Mouse (Mus musculus): ENCODE results near the gene Zmiz1. TPM values are rescaled to one million over a fixed set of nuclear protein-coding genes. Genes with fewer than 3 reads are reported as not detected.

Gene Zmiz1
- polyA plus RNA-seq, 1 experiment, result 99.2 TPM

DNA sequence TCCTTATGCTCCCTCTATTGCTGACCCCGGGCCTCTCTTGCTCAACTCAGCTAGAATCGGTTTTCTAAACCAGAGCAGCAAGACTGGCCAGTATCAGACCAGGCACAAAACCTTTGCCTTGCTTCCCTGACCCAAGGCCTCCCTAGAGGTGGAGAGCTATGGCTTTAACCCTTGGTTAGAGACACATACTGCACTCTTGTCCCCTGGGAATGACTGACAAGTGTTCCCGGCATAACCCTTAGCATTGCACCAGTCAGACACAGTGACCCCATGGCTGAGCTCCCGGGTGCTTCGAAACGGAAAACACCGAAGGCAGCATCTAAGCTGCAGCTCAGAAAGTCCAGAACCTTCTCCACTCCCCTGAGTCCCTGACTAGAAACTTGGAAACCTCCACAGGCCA is 120.6 kb downstream of the Zmiz1 start:
- Histone ChIP-seq H3K4me3 (ENCODE audit: insufficient read depth, low read length) (no peak overlapping the region), H3K4me1 (ENCODE audit: control insufficient read depth, insufficient read depth, low read length) (peaks cover 13% of the 10 kb centered on the region), H3K27ac (ENCODE audit: insufficient read depth, low read depth, low read length) (no peak overlapping the region)
- TF ChIP-seq POLR2A (IDR thresholded peaks at IDR 0.05; ENCODE audit: borderline replicate concordance, low read depth, low read length) (no peak), CTCF (IDR thresholded peaks at IDR 0.05; ENCODE audit: low read depth, low read length) (no peak)

DNA sequence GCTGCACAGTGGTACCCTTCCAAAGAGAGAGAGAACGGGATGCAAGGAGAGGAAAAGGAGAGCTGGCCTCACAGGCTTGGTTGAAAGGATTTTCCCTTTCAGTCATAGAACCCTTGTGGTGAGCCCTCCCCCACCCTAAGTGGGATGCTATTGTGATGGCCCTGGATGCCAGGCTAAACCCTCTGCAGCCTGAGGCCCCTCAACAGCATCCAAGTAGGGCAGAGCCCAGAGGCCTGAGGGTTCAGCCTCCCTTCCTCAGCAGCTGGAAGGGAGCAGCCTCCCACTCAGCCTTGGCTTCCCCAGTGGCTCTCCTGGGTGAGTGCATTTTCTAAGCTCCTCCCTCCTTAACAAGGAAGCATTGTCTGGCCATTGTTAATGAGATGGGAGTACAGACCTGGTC is 121.4 kb downstream of the Zmiz1 start:
- Histone ChIP-seq H3K4me1 (ENCODE audit: control insufficient read depth, insufficient read depth, low read length) (peaks cover 13% of the 10 kb centered on the region), H3K27ac (ENCODE audit: insufficient read depth, low read depth, low read length) (no peak overlapping the region), H3K4me3 (ENCODE audit: insufficient read depth, low read length) (no peak overlapping the region)
- TF ChIP-seq CTCF (IDR thresholded peaks at IDR 0.05; ENCODE audit: low read depth, low read length) (no peak), POLR2A (IDR thresholded peaks at IDR 0.05; ENCODE audit: borderline replicate concordance, low read depth, low read length) (no peak)

DNA sequence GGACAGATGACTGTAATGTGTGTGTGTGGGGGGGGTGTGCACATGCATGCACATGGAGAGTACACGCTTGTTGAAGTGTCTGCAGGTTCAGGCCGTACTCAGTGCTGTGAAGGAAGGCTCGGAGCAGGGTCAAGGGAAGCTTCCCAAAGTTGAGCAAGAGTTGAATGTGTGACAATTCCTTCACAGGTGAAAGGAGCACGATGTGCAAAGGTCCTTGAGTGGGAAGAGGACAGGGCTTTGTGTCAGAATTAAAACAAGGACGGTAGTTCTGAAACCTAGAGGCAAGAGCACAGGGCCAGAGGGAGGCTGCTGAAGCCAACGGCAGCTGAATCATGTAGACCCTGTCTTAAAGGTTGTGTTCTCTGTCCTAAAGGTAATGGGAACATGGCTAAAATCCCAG is 123.6 kb downstream of the Zmiz1 start:
- Histone ChIP-seq H3K27ac (ENCODE audit: insufficient read depth, low read depth, low read length) (no peak overlapping the region), H3K4me1 (ENCODE audit: control insufficient read depth, insufficient read depth, low read length) (peaks cover 23% of the 10 kb centered on the region), H3K4me3 (ENCODE audit: insufficient read depth, low read length) (no peak overlapping the region)
- TF ChIP-seq CTCF (IDR thresholded peaks at IDR 0.05; ENCODE audit: low read depth, low read length) (no peak), POLR2A (IDR thresholded peaks at IDR 0.05; ENCODE audit: borderline replicate concordance, low read depth, low read length) (no peak)

DNA sequence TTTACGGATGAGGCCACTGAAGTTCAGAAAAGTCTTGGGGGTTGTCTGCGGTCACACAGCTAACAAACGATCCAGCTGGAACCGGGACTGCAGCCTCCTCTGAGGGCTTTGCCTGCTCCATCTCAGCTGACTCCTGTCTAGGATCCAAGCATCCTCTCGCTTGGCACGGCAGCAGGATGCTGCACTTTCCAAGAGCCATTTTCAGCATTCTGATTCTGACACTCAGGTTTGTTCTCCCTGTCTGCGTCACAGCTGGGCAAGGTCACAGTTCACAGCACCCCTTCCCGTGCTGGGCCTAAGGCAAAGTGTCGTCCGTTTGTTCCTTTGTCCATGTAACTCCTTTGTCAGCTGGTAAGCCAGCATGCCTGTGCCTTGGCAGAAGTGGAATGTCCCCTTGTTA is 124.9 kb downstream of the Zmiz1 start:
- no peak for TF ChIP-seq POLR2A (IDR thresholded peaks at IDR 0.05; ENCODE audit: borderline replicate concordance, low read depth, low read length)
- no peak for TF ChIP-seq CTCF (IDR thresholded peaks at IDR 0.05; ENCODE audit: low read depth, low read length)
- Histone ChIP-seq H3K4me1 (ENCODE audit: control insufficient read depth, insufficient read depth, low read length) (peaks cover 31% of the 10 kb centered on the region), H3K4me3 (ENCODE audit: insufficient read depth, low read length) (no peak overlapping the region), H3K27ac (ENCODE audit: insufficient read depth, low read depth, low read length) (no peak overlapping the region)

DNA sequence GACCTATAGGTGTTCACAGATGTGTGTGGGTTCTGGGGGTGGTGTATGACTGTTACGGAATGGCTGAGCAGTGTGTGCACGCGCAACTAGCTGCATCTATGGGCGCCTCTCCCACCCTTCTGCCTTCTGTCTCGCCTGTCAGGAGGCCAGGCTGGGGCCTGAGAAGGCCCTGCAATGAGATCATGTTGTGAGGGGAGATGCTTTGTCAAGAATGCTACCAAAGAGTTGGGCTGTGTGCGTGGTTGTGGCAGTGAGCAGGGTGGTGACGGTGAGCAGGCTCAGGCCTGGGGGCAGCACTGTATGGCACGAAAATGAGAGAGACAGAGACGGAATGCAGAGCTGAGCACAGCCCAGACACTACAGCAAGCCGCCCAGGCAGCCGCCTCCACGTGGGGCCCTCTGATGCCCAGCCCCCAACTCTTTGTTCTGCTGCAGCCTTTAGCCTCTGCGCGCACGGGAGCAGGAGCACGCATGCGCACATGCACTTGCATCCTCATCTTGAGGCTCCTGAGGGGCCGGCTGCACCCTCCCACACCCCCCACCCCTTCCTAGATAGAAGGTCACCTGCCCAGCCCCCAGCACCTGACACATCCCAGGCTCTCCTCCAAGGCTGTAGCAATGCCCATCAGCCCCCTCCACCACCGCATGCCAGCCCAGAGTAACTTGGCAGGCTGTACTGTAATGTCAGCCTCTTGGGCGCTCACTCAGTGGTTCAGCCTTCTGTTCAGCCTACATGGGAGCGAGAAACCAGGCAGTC is 126.7 kb downstream of the Zmiz1 start:
- Histone ChIP-seq H3K27ac (ENCODE audit: insufficient read depth, low read depth, low read length) (no peak overlapping the region), H3K4me3 (ENCODE audit: insufficient read depth, low read length) (no peak overlapping the region), H3K4me1 (ENCODE audit: control insufficient read depth, insufficient read depth, low read length) (peaks cover 33% of the 10 kb centered on the region)
- TF ChIP-seq POLR2A (IDR thresholded peaks at IDR 0.05; ENCODE audit: borderline replicate concordance, low read depth, low read length), result no peak
- TF ChIP-seq CTCF (IDR thresholded peaks at IDR 0.05; ENCODE audit: low read depth, low read length), result no peak

DNA sequence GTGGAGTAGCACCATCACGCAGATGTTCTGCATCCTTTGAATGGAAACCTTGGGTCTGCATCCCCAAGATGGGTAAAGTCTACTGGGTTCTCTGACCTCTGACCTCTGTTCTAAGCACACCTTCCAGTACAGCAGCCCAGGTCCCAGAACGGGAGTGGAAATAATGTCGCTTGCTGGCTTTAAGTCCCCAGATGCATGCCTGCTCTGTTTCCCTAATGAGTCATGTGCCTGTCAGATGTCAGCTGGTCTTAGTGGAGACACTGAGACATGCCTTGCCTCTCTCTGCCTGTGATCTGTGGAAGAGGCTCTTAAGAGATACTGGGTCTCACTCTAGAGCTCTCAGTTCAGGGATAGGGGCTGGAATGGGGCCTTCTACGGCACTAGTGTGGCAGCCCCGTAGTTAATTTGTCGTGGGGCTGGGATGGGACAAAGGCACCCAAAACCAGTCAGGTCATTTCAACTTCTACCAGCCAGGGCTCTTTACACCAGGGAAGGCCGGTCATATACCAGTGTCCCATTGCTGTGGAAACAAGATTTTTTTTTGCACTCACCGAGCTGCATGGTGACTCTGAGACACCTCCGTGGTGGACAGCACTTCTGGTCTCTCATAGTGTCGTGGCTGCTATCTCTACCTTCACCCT is 128.0 kb downstream of the Zmiz1 start:
- Histone ChIP-seq H3K4me3 (ENCODE audit: insufficient read depth, low read length) (no peak overlapping the region), H3K4me1 (ENCODE audit: control insufficient read depth, insufficient read depth, low read length) (peaks cover 33% of the 10 kb centered on the region), H3K27ac (ENCODE audit: insufficient read depth, low read depth, low read length) (peak overlapping the region; percentile 51)
- TF ChIP-seq POLR2A (IDR thresholded peaks at IDR 0.05; ENCODE audit: borderline replicate concordance, low read depth, low read length) (no peak), CTCF (IDR thresholded peaks at IDR 0.05; ENCODE audit: low read depth, low read length) (no peak)

DNA sequence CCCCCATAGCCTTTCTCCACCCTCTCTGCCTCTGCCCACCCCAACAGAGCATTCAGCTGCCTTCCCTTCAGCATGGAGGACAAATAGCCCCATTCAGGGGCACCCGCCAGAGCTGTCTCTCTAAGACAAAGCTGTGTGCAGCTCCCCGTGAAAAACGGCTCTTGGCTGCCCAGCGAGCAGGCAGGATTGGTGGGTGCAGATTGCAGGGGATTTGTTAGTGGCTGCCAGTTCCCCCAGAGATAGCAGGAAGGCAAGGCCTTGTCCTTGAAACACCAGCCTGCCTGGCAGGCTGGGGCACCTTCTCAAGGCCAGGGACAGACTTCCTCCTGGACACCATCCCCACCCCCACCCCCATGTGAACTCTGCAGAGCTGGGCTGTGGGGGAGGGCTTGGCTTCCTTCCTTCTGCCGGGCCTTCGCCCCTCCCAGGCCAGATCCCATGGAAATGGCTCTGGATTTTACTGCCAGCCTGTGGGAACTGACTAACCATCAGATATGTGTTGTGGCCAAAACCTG is 128.6 kb downstream of the Zmiz1 start:
- TF ChIP-seq CTCF (IDR thresholded peaks at IDR 0.05; ENCODE audit: low read depth, low read length) (0 out of 2 replicates have a peak, but pooled peaks have one; percentile 21), POLR2A (IDR thresholded peaks at IDR 0.05; ENCODE audit: borderline replicate concordance, low read depth, low read length) (no peak)
- Histone ChIP-seq H3K4me1 (ENCODE audit: control insufficient read depth, insufficient read depth, low read length) (peaks cover 33% of the 10 kb centered on the region), H3K27ac (ENCODE audit: insufficient read depth, low read depth, low read length) (peak overlapping the region; percentile 51), H3K4me3 (ENCODE audit: insufficient read depth, low read length) (no peak overlapping the region)

DNA sequence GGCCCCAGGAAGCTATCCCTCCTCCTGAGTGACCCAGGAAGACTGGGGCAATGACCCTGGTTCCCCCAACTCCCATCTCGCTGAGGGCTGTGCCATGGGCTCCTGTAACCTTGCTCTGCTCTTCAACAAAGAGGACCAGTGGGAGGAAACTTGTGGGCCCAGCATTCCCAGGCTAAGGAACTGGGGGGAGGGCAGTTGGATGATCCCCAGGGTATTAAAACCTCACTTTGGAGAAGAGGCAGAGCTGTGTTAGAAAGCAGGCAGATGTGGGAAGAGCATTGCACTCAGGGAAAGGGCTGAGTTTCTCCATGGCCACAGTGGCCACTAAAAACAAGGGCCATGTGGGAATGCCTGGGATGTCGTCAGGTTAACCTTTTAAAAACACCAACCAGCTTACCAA is 129.2 kb downstream of the Zmiz1 start:
- H3K4me1 ChIP-seq (ENCODE audit: control insufficient read depth, insufficient read depth, low read length), result peaks cover 38% of the 10 kb centered on the region

DNA sequence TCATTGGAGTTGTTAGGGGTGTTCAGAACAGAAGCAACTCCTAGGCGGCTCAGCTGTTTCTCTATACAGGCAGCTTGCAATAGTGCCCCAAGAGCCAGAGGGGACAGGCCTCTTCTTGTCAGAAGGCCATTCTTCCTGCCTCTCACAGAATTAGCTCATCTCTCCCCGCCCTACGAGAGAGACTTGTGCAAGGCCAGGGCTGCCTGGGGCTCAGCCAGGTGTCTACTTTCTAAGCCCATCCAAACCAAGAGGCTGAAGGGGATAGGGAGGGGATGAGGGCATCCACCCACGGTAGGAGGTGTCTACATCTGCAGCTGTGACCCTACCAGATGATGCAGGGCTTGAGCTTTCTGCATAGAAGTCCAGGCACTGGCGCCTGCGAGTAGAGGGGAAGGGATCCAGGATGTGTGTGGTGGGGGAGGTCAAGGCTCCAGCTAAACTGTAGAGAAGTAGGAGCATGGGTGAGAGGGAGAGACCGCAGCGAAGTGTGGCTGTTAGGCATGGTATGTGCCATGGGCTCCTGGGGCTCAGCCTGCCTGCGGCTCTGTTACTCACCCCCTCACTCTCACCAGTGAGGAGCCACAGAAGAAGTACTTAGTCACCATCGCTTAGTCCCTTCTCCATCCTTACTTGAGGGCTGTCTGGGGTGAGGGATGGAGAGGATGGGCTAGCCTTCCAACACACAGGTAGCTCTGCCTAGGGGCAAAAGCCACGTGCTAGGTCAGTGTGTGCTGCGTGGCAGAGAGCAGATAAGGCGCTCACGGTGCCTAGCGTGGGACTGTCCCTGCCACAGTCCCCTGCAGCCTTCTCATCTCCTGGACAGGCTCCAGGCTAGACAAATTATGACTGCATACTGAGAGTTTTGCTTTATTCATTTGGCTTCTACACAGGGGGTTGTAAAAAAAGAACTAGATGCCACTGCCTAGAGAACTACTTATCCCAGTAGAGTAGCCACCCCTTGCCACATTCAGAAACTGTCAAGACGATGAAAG is 130.3 kb downstream of the Zmiz1 start:
- TF ChIP-seq CTCF (IDR thresholded peaks at IDR 0.05; ENCODE audit: low read depth, low read length) (no peak), POLR2A (IDR thresholded peaks at IDR 0.05; ENCODE audit: borderline replicate concordance, low read depth, low read length) (no peak)
- Histone ChIP-seq H3K27ac (ENCODE audit: insufficient read depth, low read depth, low read length) (no peak overlapping the region), H3K4me3 (ENCODE audit: insufficient read depth, low read length) (no peak overlapping the region), H3K4me1 (ENCODE audit: control insufficient read depth, insufficient read depth, low read length) (peaks cover 40% of the 10 kb centered on the region)

More for the DNA sequence above, 129.2 kb downstream of the Zmiz1 start:
- TF ChIP-seq CTCF (IDR thresholded peaks at IDR 0.05; ENCODE audit: low read depth, low read length) (0 out of 2 replicates have a peak, but pooled peaks have one; percentile 31), POLR2A (IDR thresholded peaks at IDR 0.05; ENCODE audit: borderline replicate concordance, low read depth, low read length) (no peak)
- Histone ChIP-seq H3K4me3 (ENCODE audit: insufficient read depth, low read length) (no peak overlapping the region), H3K27ac (ENCODE audit: insufficient read depth, low read depth, low read length) (peak overlapping the region; percentile 27)

Measured in bone marrow macrophage, adult 2 months (primary cell).